Mouse (Mus musculus) mouse trophoblast stem cell (cell line): ENCODE measurements around the gene Spc24.
"Not testable (repeated sequence)": the region's sequence is repeated elsewhere in the genome, so short reads cannot be mapped to it uniquely, and the experiment has no call there.

ENCODE experiments used
- in situ Hi-C, 2 experiments: fragments of 300-500 bp; cut with MseI, MboI; formaldehyde crosslinking; loops; 2 replicates in 1 of 2; 3 replicates in 1 of 2; pipeline ENCODE4 v1.15.1; 2025

Spc24 gene

GRCm38 (mm10) chr9:21784517-21785307 is 24.6 kb upstream of the Spc24 start:
- in situ Hi-C loops, result no loop called here

DNA sequence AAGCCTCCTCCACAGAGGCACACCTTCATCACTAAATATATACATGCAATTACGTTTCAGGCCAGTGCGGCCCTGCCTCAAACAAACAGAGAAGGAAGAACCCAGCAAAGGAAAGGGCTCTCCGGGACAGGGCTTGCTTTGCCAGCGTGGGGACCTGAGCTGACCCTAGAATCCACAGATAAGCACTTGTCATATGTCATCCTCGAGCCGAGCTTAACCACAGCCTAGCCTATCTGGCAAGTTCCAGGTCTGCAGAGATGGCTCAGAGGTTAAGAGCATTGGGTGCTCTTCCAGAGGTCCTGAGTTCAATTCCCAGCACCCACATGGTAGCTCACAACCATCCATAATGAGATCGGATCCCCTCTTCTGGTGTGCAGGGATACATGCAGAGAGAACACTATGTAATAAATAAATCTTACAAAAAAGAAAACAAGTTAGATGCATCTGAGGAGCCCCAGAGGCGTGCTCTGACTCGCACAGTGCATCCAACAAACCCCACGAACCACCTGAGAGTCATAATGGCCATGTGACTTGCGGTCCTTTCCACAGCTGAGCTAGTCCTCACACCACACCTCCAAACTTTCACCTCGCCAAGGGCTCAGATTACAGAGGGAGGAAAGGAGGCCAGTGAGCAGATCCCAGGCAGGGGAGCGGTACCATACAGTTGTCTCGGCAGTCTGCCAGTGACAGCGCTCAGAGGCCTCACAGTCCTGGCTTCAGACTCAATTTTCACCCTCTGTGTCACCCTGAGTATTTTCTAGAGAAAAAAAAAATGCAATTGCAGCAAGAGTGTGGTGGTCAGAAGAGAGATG is 21.8 kb upstream of the Spc24 start:
- in situ Hi-C loops, result no loop called here

DNA sequence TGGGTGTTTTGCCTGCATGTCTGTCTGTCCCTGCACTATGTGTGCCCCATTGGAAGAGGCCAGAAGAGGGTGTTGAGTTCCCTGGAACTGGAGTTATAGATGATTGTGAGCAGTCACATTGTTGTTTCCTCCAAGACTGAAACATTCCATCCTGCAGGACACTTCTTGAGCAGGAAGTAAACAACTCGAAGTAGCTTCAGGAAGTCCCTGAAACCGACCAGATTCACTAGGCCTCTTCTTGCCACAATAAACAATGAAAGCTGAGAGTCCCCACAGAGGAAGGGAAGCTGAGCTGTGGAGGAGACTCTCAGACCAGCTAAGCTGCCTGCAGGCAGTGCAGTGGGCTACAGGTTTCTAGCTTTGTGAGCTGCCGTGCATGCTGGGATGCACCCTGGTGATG is 17.6 kb upstream of the Spc24 start:
- in situ Hi-C loops, result no loop called here

GRCm38 (mm10) chr9:21774353-21774752 is 14.2 kb upstream of the Spc24 start:
- in situ Hi-C loops, result no loop called here

GRCm38 (mm10) chr9:21773396-21773795 is 13.3 kb upstream of the Spc24 start:
- in situ Hi-C loops, result not testable (repeated sequence)

DNA sequence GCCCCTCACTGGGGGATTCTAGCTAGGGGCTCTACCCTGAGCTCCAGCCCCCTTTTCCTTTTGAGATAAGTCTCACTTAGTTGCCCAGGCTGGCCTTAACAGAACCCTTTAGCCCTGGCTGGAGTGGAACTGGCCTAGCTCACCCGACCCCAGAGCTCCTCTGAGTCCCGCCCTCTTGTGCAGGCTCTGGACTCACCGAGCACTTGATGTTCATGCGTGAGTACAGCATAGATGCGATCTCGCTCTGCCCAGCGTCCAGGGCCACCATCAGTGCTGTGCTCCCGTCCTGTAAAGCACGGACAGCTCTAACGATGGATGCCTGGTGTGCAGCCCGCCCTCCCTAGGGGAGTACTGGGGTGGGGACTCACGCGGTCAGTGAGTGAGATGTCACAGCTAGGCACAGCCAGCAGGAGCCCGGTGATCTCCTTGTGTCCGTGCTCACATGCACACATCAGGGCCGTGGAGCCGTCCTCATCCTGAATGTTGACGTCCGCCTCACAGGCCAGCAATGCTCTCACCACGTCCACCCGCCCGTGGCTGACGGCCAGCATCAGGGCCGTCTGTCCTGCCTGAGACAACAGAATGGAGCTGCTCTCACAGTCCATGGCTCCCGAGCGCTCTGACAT is 9.6 kb upstream of the Spc24 start:
- in situ Hi-C loops, result no loop called here

DNA sequence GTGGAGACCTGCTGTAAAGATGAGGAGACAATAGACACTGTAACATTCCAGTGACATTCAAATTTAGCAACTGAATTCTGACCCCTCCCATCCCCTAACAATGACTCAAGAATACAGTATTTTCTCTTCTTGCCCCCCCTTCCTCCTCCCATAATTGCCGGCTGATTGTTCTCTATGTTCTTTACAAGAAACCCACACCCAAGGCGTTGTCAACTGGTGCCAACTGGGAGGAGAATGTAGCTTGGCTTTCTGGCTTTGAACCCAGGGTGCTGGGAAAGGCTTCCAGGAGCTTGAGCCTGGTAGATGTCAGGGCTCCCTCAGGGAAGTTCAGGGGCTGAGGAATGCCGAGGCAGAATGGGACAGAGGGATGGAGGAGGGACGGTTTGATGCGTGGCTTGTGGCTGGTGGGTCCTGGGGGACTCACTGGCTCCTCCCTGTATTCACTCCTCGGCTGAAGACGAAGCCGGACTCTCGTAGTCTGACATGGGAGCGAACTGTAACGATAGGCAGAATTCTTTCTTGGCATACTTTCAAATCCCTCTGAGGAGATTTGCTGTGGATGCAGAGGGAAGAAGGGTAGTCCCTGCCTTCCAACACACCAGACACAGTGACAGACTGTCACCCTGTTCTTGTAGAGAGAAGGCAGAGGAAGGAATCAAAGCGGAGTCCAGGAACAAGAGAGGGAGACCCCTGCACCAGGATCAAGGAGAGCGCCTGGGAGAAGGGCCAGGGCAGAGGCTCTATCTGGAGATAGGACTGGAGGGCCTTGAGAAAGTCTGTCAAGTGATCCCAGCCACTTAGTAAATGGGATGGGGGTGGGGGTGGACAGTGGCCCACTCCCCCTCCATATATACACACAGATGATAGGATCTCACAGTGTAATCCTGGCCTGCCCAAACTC is 8.7 kb upstream of the Spc24 start:
- in situ Hi-C loops, result no loop called here

- in situ Hi-C loops, result no loop called here
Observed at GRCm38 (mm10) chr9:21767896-21768295, 7.8 kb upstream of the Spc24 start.

DNA sequence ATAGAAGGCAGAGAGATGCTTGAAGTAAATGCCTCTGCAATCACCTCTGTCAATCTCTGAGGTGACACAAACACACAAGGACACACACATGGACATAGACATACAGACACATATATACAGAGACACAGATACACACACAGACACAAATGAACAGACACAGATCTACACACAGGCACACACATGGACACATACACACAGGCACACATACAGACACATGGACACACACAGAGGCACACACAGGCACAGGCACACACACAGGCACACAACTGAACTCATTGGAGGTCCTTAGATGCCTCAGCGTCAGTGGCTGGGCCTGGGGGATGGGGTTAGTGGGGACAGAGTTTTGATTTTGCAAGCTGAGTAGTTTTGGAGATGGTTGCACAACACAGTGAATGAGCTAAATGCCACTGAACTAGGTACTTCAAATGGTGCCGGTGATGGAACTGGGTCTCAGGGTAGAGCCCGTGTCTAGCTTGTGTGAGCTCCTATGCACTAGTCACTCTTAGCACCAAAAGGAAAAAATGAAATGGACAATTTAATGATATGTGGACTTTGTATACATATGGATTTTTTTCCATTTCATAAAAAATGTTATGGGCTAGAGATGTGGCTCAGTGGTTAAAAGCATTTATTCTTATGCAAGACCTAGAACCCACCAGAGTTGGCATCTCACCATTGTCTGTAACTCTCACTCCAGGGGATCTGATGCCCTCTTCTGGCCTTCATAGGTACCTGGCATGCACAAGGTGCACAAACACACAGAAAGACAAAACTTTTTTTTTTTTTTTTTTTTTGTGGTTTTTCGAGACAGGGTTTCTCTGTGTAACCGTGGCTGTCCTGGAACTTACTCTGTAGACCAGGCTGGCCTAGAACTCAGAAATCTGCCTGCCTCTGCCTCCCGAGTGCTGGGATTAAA is 4.2 kb upstream of the Spc24 start:
- in situ Hi-C loops, result no loop called here

DNA sequence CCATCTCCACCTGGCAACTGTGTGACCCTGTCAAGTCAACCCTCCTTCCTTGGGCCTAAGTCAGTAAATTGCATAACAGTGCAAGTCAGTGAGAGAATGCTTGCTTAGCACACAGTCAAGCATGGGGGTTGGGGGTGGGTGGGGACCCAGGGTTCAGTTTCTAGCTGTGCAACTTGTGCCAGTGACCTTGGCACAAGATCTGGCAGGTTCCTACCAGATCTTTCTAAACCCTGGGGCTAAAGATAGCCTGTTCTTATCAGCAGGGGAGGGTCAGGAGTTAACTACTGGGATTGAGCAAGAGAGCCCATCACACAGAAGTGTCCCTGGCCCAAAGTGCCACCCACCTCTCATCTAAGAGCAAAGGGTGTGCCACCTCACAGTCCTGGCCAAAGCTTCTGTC is 2.0 kb upstream of the Spc24 start:
- in situ Hi-C loops, result no loop called here

- in situ Hi-C loops, result no loop called here
Observed at GRCm38 (mm10) chr9:21759718-21760117, 385 bp downstream of the Spc24 start.

- in situ Hi-C loops, result no loop called here
Observed at GRCm38 (mm10) chr9:21758576-21759529, 1.2 kb downstream of the Spc24 start.

GRCm38 (mm10) chr9:21754516-21755321 is 5.4 kb downstream of the Spc24 start:
- in situ Hi-C loops, result no loop called here

GRCm38 (mm10) chr9:21754003-21754402 is 6.1 kb downstream of the Spc24 start:
- in situ Hi-C loops, result no loop called here

- in situ Hi-C loops, result no loop called here
Observed at GRCm38 (mm10) chr9:21752252-21752792, 7.8 kb downstream of the Spc24 start.

DNA sequence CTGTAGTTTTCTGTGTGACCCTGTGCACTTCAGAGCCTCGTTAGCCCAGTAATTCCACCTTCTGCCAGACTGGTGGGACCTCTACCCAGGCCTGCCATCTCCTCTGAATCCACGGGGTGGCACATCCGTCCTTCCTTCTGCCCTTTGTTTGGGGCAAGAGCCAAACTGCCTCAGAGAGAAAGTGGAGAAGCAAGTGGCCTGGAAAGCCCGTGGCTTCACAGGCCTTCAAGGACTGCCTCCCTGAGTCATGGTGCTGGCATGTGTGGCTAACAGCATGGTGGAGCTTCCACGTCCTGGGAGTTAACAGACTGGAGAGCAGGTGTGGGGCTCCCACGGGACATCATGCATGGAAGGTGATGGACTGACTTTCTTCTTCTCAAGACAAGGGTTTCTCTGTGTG is 8.8 kb downstream of the Spc24 start:
- in situ Hi-C loops, result no loop called here

- in situ Hi-C loops, result no loop called here
Observed at GRCm38 (mm10) chr9:21750370-21750769, 9.7 kb downstream of the Spc24 start.
